Mouse (Mus musculus) thymus, postnatal 36 days (tissue): ENCODE data around the gene Vhl.

Source experiments
- DNase-seq, 2 experiments: peaks; one replicate each; pipeline ENCODE4 v3.0.0; 2022; ENCODE audit warnings: mixed read lengths in 2 of 2

Gene Vhl

DNA sequence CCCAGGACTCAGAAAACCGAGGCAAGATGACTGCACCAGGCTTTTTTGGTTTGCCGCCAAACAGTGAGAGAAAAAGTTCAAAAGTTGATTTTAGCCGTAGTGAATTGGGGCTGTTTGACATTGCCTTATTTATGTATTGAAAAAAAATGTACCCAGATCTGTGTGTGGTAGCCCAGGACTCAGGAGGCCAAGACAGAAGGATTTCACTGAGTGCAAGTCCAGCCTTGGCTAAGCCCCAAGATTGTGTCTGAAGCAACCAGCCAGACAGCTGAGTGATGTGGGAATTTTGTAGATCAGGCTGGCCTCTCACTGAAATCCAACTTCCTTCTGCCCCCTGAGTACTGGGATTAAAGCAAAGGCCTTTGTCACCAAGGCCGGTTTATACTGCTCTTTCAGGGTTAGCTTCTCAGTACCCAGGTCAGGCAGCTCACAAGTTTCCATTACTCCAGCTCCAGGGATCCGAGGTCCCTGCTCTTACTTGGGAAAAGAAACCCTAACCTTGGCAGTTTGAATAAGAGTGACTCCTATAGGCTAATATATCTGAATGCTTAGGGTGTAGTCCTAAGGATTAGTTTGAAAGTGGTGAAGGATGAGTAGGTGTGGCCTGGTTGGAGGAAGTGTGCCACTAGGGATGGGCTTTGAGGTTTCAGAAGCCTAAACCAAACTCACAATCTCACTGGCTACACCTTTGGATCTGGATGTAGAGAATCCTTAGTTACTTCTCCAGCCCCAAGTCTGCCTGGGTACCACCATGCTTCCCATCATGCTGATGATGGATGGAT is 1.4 kb downstream of the Vhl start:
- no peak for DNase-seq

DNA sequence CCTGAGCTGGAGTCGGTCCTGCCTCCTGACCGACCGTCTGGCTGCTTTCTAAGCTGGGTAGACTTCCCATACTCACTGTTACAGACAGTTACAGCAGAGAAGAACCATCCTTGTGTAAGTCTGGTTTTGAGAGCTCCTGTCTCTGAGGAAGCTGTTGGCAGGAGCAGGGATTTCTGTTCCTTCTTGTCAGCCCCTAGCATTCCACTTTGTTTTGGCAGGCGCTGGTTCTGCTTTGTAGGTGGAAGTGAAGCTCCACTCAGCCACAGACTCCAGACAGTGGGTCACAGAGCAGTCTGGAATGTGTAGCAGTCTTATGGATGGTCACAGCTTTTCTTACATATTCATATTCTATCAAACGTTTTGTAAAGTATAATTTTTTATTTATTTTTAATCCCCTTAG is 6.6 kb downstream of the Vhl start:
- DNase-seq = no peak

DNA sequence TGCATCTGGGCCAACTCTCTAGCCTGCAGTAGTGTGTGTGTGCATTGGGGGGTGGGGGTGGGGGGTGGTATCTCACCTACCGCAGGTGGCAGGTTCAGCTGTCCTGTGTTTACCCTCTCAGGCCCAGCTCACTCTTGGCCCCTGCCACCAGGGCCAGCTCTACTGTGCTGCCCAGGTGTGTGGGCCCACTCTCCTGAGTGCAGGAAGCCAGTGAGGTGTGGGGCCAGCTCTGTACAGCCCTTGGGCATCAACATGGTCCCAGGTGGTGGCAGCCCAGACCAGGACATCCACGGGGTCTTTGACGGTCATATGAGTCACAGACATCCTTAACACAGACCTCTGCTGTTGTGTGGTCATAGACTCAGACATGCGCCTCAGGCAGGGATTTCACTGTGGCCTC is 9.1 kb downstream of the Vhl start:
- no peak for DNase-seq

DNA sequence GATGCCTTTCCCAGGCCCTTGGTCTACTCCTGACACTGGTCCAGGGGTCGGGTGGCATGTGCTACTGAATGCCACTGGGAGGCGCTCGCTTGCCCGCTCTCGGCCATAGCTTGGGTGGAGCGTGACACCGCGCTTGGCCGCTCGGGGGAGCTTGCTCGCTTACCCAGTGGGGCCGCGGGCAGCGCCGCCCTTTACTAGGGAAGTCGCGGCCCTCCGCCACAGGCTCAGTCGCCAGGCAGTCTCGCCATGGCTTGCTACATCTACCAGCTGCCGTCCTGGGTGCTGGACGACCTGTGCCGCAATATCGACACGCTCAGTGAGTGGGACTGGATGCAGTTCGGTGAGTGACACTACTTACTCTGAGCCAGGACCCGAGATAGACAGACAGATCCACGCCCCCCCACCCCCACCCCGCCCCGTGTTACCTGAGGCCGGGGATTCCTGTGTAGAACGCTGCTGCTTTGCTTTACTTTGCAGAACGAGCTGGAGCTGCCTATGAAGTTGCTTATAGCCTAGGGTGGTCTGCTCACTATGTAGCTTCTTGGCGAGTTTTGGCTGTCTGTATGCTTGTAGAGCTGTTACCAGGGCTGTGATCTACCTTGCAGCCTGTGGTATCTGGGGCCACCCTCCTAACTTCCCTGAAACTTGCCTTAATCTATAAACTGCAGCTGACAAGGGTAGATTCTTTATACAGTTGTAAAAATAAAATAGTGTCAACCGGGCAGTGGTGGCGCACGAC is 14.7 kb downstream of the Vhl start, which contains the start of gene Irak2:
Gene Irak2, plus strand, starts transcription at position 166 of the 739 bp plus-strand sequence.
- DNase-seq = peak; percentile 93 to 97

DNA sequence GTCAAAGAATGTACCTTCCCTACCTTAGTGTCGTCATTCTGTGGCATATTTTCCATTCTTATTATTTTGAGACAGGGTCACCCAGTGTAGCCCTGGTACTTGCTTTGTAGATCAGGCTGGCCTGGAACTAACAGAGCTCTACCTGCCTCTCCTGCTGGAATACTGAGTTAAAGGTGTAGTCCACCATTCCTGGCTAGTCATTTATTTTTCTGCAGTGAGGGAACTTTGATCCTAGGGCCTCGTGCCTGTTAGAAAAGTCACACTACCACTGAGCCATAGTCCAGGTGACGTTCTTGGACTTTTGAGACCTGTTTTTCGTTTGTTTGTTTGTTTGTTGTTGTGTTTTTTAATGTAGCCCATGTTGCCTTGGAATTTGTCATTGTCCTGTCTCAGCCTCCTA is 15.4 kb downstream of the Vhl start:
- DNase-seq = no peak

DNA sequence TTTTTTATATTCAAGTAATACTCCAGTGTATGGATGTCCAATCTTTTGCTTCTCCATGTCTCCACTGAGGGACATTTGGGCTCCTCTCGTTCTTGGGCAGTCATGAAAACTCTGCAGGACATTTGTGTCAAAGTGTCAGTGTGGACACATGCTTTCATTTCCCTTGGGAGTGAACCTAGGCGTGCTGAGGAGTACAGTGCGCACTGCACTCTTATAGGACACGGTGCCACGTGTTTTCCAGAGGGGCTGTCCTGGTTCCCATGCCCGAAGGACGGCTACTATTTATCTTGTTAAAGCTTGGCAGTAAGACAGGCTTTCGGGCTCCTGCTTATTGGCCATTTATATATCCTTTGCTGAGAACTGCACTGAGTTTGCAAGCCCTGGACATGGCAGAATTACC is 18.8 kb downstream of the Vhl start:
- DNase-seq = no peak

DNA sequence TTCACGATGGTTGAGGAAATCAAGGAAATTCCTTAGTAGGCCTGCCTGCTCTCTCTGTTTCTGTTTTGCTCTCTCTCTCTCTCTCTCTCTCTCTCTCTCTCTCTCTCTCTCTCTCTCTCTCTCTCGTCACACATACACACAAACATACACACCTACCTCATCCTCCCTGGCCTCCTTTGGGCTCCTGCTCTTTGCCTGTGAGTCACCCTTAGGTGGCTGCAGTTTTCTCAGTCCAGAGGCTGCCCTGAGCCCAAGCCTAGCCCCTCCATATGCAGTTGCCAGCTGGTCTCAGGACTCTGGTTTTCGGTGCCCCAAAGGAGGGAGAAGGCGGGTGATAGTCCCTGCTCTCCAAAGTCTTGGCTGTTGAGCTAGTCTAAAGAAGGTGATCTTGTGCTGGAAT is 19.3 kb downstream of the Vhl start:
- no peak for DNase-seq

DNA sequence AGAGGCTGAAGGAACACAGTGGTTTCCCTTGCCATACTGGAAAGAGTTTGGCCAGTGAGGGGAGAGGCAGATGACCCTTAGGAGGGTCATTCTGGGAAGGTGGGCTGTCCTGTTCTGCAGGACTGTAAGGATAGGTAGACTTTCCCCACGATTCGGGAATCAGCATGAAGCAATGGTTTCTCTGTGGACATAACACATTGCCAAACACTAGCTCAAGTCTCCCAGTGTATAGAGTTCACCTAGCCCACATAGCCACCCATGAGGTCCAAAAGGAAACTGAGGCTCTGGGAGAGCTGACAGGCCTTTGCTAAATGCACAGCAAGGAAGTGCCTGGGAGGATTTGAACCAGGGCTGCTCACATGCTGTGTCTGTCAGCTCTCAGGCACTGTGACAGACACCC is 20.2 kb downstream of the Vhl start:
- DNase-seq = no peak

DNA sequence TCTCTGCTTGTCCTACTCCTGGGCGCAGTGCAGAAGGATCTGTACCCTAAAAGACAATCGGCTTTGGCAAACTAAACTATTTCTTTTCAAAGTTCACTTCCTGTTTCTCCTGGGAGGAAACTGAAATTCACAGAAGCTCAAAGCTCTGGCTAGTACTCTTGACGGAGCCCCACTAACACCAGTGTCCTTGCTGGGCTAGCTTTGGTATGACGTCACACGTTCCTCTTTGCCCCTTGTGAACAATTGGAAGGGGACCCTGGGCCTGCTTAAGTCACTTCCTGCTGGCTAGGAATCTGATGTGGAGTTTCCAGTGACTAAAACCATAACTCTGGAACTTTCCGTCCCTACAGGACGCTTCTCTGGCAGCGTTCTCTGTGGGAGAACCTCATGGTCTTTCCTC is 21.0 kb downstream of the Vhl start:
- no peak for DNase-seq

DNA sequence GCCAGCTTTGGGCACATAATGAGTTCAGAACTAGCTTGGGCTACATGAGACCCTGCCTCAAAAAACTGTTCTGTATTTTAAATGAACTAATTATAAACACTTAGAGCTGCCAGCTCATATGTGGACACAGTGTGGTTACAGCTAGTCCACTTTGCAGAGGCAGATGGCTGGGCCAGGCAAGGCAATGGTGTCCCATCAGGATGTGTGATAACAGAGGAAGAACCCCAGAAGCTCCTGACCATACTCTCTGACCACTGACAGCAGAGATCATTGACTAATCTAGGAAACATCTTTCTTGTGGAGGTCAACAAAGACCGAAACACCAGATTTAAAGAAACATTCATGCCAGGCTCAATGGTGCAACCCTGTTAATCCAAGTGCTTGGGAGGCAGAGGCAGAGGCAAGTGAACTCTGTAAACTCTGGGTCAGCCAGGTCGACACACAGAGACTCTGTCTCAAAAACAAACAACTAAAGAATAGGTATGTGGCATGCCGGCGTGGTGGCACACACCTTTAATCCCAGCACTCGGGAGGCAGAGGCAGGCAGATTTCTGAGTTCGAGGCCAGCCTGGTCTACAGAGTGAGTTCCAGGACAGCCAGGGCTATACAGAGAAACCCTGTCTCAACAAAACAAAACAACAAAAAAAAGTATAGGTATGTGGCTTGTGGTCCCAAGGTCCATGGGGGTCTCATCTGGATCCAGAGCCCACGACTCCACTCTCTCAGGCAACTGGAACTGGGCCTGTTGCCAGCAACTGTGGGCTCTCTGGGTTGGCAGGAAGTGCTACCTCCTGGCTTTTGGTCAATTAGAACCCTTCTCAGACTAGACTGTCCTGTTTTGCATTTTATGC is 25.8 kb downstream of the Vhl start:
- DNase-seq = no peak

DNA sequence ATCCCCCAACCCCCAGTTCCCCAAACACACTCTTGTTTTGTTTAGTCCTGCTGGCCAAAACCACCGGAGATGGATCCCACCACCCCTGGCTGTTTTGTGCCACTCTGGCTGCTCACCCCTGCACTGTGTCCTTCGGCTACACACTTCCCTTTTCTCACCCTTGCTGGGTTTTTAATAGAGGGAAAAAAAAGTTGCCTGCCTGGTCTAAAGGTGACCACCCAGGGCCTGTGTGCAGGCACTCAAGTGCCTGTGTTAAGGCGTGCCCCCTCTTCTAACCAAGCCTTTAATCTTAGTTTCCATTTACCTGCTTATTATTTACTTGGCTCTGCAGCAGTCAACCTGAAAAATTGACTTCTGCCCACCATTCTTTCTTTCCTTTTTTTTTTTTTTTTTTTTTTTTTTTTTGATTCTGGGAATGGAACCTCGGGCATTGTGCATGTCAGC is 26.5 kb downstream of the Vhl start:
- no peak for DNase-seq

DNA sequence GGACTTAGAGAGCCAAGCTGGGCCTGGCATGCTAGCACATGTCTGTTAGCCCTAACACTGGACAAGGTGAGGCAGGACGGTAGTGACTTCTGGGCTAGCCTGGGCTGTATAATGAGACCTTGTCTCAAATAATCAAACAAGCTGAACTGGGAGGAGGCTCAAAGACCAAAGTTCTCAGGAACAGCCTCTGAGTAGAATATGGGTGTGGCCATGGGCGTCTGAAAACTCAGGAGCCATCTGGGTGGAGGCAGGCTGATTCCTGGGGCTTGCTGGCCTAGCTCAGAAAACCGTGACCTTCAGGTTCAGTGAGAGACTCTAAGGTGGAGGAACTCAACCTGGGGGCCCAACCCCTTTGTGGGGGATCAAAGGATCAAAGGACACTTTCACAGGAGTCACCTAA is 27.9 kb downstream of the Vhl start:
- DNase-seq = no peak

DNA sequence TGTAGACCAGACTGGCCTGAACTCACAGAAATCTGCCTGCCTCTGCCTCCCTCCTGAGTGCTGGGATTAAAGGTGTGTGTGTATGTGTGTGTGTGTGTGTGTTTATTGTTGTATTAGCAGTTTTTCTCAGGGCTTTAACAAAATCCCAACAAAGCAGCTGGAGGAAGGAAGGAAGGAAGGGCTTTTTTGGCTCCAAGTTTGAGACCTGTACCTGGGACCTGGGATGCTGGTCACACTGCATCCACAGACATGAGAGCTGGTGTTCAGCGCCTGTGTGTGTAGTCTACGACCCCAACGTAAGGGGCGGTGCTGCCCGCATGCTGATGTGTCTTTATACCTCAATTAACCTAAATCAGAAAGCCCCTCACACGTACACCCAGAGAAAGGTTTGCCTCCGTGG is 29.8 kb downstream of the Vhl start:
- DNase-seq = no peak

DNA sequence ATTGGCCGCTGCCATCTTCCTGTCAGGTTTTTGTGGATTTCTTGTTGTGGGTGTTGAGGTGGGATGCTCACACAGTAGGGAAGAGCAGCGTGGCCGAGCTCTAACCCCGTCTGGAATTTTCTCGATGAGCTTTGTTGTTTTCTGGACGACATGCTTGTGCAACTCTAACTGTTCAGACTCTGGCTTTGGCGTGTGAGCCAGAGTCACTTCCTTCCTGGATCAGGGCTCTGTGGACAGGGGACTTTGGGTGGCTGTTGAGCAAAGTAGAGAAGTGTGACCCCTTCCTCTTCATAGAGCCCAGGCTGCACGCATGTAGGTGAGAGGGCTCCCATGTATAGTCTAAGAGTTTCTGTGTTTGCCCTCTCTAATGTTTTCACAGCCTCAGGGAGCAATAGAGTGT is 30.3 kb downstream of the Vhl start:
- no peak for DNase-seq

DNA sequence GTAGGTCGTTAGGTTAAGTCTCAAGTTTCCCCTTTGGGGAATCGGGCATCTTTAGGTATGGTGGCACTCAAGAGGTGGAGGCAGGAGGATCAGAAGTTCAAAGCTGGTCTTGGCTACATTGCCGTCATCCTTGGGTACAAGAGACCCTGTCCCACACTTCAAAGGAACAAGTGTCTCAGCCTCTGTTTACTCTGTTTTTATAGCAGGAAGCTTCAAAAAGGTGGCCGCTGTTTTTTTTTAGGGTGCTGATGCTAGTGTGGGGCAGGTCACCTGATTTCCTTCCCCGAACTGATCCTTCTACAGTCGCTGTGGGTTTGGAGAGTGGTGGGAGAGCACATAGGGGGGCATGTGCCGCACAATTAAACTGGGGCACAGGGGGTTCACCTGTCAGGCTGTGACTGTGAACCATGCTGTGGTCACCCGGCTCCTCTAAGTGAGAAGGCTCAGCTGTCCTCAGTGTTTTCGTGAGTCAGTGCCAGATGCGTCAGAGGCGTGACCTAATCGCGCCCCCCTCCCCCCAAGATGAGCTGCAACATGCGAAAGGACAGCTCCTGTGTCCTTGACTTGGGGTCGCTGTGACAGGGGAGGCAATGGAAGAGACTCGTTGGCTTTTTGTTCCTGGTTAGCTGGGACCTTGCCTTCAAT is 31.1 kb downstream of the Vhl start:
- no peak for DNase-seq

DNA sequence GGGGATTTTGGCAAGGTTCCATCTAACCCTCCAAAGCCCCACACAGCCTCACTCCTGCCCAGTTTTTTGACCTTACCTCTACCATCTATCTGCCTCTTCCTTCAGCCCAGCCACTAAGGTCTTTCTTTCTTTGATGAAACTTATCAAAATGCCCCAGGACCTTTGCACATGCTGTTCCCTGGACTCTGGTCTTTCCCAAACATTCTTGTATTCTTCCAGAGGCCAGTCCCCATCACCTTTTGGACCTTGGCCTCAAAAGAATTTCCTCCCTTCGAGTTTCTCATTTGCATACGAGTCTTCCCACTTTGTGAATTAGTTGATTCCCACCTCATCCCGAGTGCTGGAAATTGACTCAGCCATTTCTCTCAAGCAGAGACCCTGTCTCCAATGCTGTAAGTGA is 31.7 kb downstream of the Vhl start:
- no peak for DNase-seq

DNA sequence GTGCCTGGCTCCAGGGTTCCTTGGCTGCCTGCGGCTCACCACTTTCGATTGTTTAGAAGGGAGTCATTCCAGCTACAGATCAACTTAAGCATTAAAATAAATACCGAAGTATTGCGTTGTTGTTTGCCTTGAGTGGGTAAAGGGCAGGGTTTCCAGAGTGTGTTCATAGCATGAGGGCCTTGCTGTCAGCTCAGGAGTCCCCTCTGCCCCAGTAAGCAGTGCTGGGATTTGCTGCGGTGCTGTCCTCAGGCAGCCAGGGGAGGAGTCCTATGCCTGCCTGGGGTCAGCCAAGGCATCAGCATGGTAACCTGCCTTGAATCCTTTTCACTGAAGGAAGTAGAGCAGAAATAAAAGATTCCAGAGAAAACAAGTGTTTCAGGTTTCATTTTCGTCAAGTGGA is 33.1 kb downstream of the Vhl start:
- no peak for DNase-seq

DNA sequence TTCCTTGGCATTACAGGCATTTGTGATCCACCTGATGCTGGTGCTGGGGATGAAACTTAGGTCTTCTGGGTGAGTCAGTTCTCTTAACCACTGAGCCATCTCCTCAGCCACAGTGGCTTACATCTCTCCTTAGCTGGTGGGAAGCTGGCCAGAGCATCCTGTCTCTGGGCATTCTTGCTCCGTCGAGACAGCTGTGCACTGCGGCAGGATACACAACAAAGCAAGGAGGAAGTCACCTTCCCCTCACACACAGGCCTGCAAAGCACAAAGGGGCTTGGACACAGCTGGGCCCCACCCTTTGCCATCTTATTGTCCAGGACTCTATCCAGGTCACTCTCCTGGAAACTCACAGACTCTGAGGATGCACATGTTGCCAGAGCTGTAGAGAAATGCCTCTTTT is 34.5 kb downstream of the Vhl start:
- no peak for DNase-seq

DNA sequence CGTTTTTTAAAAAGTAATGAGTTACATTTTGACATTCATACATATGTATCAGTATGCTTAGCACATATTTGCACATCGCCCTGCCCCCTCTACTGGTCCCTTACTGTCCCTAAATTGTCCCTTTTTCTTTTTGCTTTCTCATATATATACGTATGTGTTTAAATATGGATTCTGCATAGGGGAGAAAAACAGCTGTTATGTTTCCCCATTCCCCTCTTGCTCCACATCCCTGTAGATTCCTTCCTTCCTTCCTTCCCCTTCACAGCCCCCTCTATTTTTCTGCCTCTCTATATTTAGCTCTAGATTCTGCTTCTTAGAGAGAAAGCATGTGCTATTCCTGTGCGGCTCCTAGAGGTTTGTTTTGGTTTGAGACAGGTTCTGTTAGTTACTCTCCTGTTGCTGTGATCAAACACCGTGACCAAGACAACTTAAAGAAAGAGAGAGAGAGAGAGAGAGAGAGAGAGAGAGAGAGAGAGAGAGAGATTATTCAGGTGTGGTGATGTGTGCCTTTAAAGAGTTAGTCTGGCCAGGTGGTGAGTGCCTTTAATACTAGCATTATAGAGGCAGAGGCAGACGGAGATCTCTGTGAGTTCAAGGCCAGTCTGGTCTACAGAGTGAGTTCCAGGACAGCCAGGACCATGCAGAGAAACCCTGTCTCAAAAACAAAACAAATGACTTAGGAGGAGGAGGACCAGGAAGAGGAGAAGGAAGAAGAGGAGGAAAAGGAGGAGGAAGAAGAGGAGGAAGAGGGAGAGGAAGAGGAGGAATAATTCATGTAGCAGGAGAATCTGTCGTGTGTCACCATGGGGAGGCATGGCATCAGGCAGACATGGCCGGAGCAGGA is 36.1 kb downstream of the Vhl start:
- no peak for DNase-seq

DNA sequence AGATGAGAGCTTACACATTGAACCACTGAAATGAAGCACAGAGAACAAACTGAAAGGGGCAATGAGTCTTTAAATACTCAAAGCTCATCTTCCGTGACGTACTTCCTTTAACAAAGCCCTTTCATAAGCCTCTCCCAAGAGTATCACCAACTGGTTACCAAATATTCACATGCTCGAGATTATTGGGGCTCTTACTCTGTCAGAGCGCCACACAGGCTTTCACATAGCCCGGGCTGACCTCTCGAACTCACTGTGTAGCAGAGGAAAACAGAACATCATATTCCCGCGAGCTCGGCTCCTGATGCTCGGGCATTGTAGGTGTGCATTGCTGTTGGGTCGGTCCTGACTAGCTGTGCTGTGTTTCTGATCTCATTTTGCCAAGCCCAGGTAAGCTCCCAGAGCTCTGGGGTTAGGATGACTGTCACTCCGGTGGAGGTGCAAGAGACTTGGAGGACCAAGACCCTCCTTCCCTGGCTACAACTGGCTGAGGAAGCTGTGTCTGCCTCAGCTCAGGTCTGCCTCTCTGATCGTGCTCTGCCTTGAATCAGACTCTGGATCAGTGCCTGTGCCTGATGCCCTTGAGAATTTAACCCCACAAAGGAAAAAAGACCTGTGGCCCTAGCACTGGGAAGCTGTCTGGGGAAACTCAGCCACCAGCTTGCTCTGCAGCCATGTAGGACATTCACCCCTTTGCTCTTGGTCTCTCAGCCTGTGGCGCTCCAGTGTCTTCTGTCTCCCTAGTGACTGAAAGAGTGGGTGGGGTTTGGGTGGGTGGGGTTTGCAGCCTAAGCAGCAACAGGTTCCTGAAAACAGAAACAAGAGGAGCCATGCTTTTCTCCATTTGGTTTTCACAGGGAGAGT is 37.0 kb downstream of the Vhl start:
- no peak for DNase-seq
